Mouse (Mus musculus): ENCODE measurements at regions not wholly inside any gene's neighbourhood (a gene's known extent, or its start where the extent isn't known, plus 50 kb on each side); places are given as distances from the start of the nearest gene placed in this dataset.
A peak's percentile ranks its signal among the peaks of the same experiment; 100 is the strongest.

GRCm38 (mm10) chr2:171712816-171713570, 330.3 kb downstream of the Cbln4 start:
- WGBS, result 65% methylated on average over 11 of the region's 11 CpGs
- no peaks in the 10 kb centered on the region for H3K9me3 ChIP-seq (ENCODE audit: control insufficient read depth, low read length)
- H3K4me1 ChIP-seq (replicated peaks; ENCODE audit: control insufficient read depth, insufficient read depth, low read length), result no peaks in the 10 kb centered on the region
- H3K9ac ChIP-seq, result no peak overlapping the region
- ATAC-seq (ENCODE audit: low FRiP score) (no peak), DNase-seq (ENCODE audit: low spot score) (no peak)
- no peak overlapping the region for H3K27ac ChIP-seq
- no peaks in the 10 kb centered on the region for H3K27me3 ChIP-seq (ENCODE audit: control insufficient read depth, insufficient read depth, low read length)
- H3K4me2 ChIP-seq (replicated peaks), result no peak overlapping the region
- no peak overlapping the region for H3K4me3 ChIP-seq (replicated peaks; ENCODE audit: low read length)
- no peaks in the 10 kb centered on the region for H3K36me3 ChIP-seq (replicated peaks; ENCODE audit: control insufficient read depth, insufficient read depth)

GRCm38 (mm10) chr2:171693526-171693925, 349.7 kb downstream of the Cbln4 start:
- H3K27me3 ChIP-seq (ENCODE audit: control insufficient read depth, insufficient read depth, low read length), result no peaks in the 10 kb centered on the region
- no peak overlapping the region for H3K9ac ChIP-seq
- WGBS, result 78% methylated on average over 5 of the region's 5 CpGs

GRCm38 (mm10) chr2:171690781-171691180, 352.5 kb downstream of the Cbln4 start:
- Histone ChIP-seq H3K27me3 (ENCODE audit: control insufficient read depth, insufficient read depth, low read length) (no peaks in the 10 kb centered on the region), H3K4me1 (replicated peaks; ENCODE audit: control insufficient read depth, insufficient read depth, low read length) (no peaks in the 10 kb centered on the region), H3K27ac (no peak overlapping the region), H3K9ac (no peak overlapping the region), H3K4me2 (replicated peaks) (no peak overlapping the region), H3K36me3 (replicated peaks; ENCODE audit: control insufficient read depth, insufficient read depth) (no peaks in the 10 kb centered on the region), H3K9me3 (ENCODE audit: control insufficient read depth, low read length) (no peaks in the 10 kb centered on the region), H3K4me3 (replicated peaks; ENCODE audit: low read length) (no peak overlapping the region)
- DNase-seq (ENCODE audit: low spot score) (no peak), ATAC-seq (ENCODE audit: low FRiP score) (no peak)
- 45% methylated on average over 4 of the region's 4 CpGs for WGBS

More at GRCm38 (mm10) chr2:171693526-171693925, 349.7 kb downstream of the Cbln4 start:
- Histone ChIP-seq H3K4me3 (replicated peaks; ENCODE audit: low read length) (no peak overlapping the region), H3K4me1 (replicated peaks; ENCODE audit: control insufficient read depth, insufficient read depth, low read length) (no peaks in the 10 kb centered on the region), H3K27ac (no peak overlapping the region), H3K36me3 (replicated peaks; ENCODE audit: control insufficient read depth, insufficient read depth) (no peaks in the 10 kb centered on the region), H3K9me3 (ENCODE audit: control insufficient read depth, low read length) (no peaks in the 10 kb centered on the region), H3K4me2 (replicated peaks) (no peak overlapping the region)
- ATAC-seq (ENCODE audit: low FRiP score) (no peak), DNase-seq (ENCODE audit: low spot score) (no peak)

DNA sequence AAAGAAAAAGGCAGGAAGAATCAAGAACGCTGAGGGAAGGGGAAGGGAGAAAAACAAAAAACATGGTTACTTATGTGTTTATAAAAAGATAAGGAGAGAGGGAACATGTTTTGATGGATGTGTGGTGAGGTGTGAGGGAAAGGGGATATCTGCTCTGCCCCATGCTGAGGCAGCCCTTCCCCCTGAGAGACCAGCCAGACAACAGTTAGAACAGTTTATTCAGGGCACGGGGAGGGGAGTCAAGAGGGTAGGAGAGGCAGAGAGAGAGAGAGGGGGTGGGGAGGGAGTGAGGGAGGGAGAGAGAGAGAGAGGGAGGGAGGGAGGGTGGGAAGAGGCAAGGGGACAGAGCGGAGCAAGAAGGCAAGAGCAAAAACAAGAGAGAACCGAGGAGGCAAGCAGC, 354.2 kb downstream of the Cbln4 start:
- no peak overlapping the region for H3K4me2 ChIP-seq (replicated peaks)
- ATAC-seq (ENCODE audit: low FRiP score), result no peak
- no peaks in the 10 kb centered on the region for H3K9me3 ChIP-seq (ENCODE audit: control insufficient read depth, low read length)
- no peaks in the 10 kb centered on the region for H3K27me3 ChIP-seq (ENCODE audit: control insufficient read depth, insufficient read depth, low read length)
- no peaks in the 10 kb centered on the region for H3K4me1 ChIP-seq (replicated peaks; ENCODE audit: control insufficient read depth, insufficient read depth, low read length)
- no peak overlapping the region for H3K9ac ChIP-seq
- no peak overlapping the region for H3K4me3 ChIP-seq (replicated peaks; ENCODE audit: low read length)
- WGBS, result 24% methylated on average over 4 of the region's 4 CpGs
- no peak for DNase-seq (ENCODE audit: low spot score)
- H3K27ac ChIP-seq, result no peak overlapping the region
- H3K36me3 ChIP-seq (replicated peaks; ENCODE audit: control insufficient read depth, insufficient read depth), result no peaks in the 10 kb centered on the region

DNA sequence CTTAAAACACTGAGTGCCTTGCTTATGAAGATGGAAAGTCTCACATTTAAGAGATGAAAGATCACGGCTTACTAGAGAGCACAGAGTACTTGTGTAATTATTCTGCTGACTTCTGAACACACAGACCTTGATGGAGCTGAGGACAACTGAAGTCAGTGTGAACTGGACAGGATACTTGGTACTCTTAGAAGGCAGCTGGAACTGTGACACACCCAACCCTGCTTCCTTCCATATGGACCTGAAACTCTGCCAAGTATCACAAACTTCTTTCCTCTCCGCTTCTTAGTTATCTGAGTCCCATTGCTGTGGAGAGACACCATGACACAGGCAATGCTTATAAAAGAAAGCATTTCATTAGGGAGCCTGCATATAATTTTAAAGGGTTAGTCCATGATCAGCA, 365.3 kb downstream of the Cbln4 start:
- Histone ChIP-seq H3K36me3 (replicated peaks; ENCODE audit: control insufficient read depth, insufficient read depth) (no peaks in the 10 kb centered on the region), H3K9ac (no peak overlapping the region), H3K4me2 (replicated peaks) (no peak overlapping the region), H3K27me3 (ENCODE audit: control insufficient read depth, insufficient read depth, low read length) (no peaks in the 10 kb centered on the region), H3K4me1 (replicated peaks; ENCODE audit: control insufficient read depth, insufficient read depth, low read length) (peaks cover 12% of the 10 kb centered on the region), H3K9me3 (ENCODE audit: control insufficient read depth, low read length) (no peaks in the 10 kb centered on the region), H3K27ac (no peak overlapping the region), H3K4me3 (replicated peaks; ENCODE audit: low read length) (no peak overlapping the region)
- ATAC-seq (ENCODE audit: low FRiP score) (no peak), DNase-seq (ENCODE audit: low spot score) (no peak)
- 92% methylated on average over 2 of the region's 2 CpGs for WGBS

DNA sequence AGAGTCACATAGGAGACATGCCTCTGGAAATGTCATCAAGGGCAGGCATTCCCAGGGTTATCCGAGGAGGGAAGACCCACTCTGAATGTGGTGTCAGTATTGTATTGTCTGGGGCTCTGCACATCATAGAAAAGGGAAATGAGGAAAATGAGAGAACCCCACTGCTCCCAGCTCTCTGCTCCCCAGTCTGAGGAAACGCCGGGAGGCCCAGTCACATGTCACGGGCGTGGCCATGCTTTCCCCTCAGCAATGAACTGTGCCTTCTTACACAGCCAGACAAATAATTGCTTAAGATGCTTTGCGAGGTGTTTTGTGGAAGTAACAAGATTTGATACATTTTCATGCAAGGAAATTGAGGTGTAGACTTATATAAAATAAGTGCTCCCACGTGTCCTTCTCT, 366.1 kb downstream of the Cbln4 start:
- no peak overlapping the region for H3K27ac ChIP-seq
- H3K4me3 ChIP-seq (replicated peaks; ENCODE audit: low read length), result no peak overlapping the region
- no peak overlapping the region for H3K9ac ChIP-seq
- no peaks in the 10 kb centered on the region for H3K9me3 ChIP-seq (ENCODE audit: control insufficient read depth, low read length)
- WGBS, result 86% methylated on average over 7 of the region's 7 CpGs
- peaks cover 12% of the 10 kb centered on the region for H3K4me1 ChIP-seq (replicated peaks; ENCODE audit: control insufficient read depth, insufficient read depth, low read length)
- no peaks in the 10 kb centered on the region for H3K36me3 ChIP-seq (replicated peaks; ENCODE audit: control insufficient read depth, insufficient read depth)
- H3K27me3 ChIP-seq (ENCODE audit: control insufficient read depth, insufficient read depth, low read length), result no peaks in the 10 kb centered on the region
- ATAC-seq (ENCODE audit: low FRiP score) (no peak), DNase-seq (ENCODE audit: low spot score) (no peak)
- no peak overlapping the region for H3K4me2 ChIP-seq (replicated peaks)

- ATAC-seq (ENCODE audit: low FRiP score), result no peak
- 51% methylated on average over 8 of the region's 8 CpGs for WGBS
- no peak overlapping the region for H3K27ac ChIP-seq
Observed at GRCm38 (mm10) chr2:171676083-171676482, 367.2 kb downstream of the Cbln4 start.

GRCm38 (mm10) chr2:171675411-171675810, 367.9 kb downstream of the Cbln4 start:
- no peaks in the 10 kb centered on the region for H3K9me3 ChIP-seq (ENCODE audit: control insufficient read depth, low read length)
- H3K27ac ChIP-seq, result no peak overlapping the region
- H3K9ac ChIP-seq, result no peak overlapping the region
- DNase-seq (ENCODE audit: low spot score) (no peak), ATAC-seq (ENCODE audit: low FRiP score) (no peak)
- no peak overlapping the region for H3K4me2 ChIP-seq (replicated peaks)
- H3K4me3 ChIP-seq (replicated peaks; ENCODE audit: low read length), result no peak overlapping the region
- no peaks in the 10 kb centered on the region for H3K27me3 ChIP-seq (ENCODE audit: control insufficient read depth, insufficient read depth, low read length)
- peaks cover 12% of the 10 kb centered on the region for H3K4me1 ChIP-seq (replicated peaks; ENCODE audit: control insufficient read depth, insufficient read depth, low read length)
- WGBS, result 71% methylated on average over 2 of the region's 2 CpGs
- H3K36me3 ChIP-seq (replicated peaks; ENCODE audit: control insufficient read depth, insufficient read depth), result no peaks in the 10 kb centered on the region

More at GRCm38 (mm10) chr2:171676083-171676482, 367.2 kb downstream of the Cbln4 start:
- peak; percentile 31 for DNase-seq (ENCODE audit: low spot score)
- no peaks in the 10 kb centered on the region for H3K9me3 ChIP-seq (ENCODE audit: control insufficient read depth, low read length)
- no peak overlapping the region for H3K4me2 ChIP-seq (replicated peaks)
- no peaks in the 10 kb centered on the region for H3K36me3 ChIP-seq (replicated peaks; ENCODE audit: control insufficient read depth, insufficient read depth)
- peaks cover 12% of the 10 kb centered on the region for H3K4me1 ChIP-seq (replicated peaks; ENCODE audit: control insufficient read depth, insufficient read depth, low read length)
- no peaks in the 10 kb centered on the region for H3K27me3 ChIP-seq (ENCODE audit: control insufficient read depth, insufficient read depth, low read length)
- no peak overlapping the region for H3K4me3 ChIP-seq (replicated peaks; ENCODE audit: low read length)
- no peak overlapping the region for H3K9ac ChIP-seq

- H3K4me2 ChIP-seq (replicated peaks), result no peak overlapping the region
- no peak overlapping the region for H3K9ac ChIP-seq
- no peaks in the 10 kb centered on the region for H3K27me3 ChIP-seq (ENCODE audit: control insufficient read depth, insufficient read depth, low read length)
- peaks cover 6% of the 10 kb centered on the region for H3K4me1 ChIP-seq (replicated peaks; ENCODE audit: control insufficient read depth, insufficient read depth, low read length)
- H3K27ac ChIP-seq, result no peak overlapping the region
- 87% methylated on average over 8 of the region's 8 CpGs for WGBS
- no peak overlapping the region for H3K4me3 ChIP-seq (replicated peaks; ENCODE audit: low read length)
- no peak for ATAC-seq (ENCODE audit: low FRiP score)
- no peak for DNase-seq (ENCODE audit: low spot score)
- no peaks in the 10 kb centered on the region for H3K36me3 ChIP-seq (replicated peaks; ENCODE audit: control insufficient read depth, insufficient read depth)
- no peaks in the 10 kb centered on the region for H3K9me3 ChIP-seq (ENCODE audit: control insufficient read depth, low read length)
Observed at GRCm38 (mm10) chr2:171670945-171671547, 372.2 kb downstream of the Cbln4 start.

Measured in hindbrain, embryonic 14.5 days (tissue).